Mouse (Mus musculus) right cerebral cortex, postnatal 4 days (tissue): ENCODE measurements around the gene Mta1.

ENCODE experiments used
- DNase-seq: peaks from one replicate; pipeline ENCODE4 v3.0.0-alpha.2; 2022

Mta1 gene

GRCm38 (mm10) chr12:113097749-113098281 lies at the start of gene Mta1:
Gene Mta1, plus strand, starts transcription at chr12:113098278.
- DNase-seq: peak; percentile 62

DNA sequence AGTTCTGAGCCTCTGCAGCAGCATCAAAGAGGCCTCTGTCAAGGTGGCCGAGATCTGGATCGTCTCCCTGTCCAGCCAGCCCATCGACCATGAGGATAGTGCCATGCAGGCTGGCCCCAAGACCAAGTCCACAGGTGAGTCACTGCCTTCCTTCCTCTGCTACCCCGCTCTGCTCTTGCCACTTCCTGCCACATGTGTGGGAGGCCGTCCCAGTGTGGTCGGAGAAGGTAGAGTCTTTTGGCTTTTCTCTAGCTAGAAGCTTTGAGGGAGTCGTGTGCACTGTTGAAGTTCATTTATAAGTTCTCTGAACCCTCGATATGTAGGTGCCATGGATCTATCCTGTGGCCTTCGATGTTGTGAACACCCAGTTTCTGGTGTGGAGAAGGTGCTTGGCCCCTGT lies 48.2 kb upstream of the Mta1 start:
- no peak for DNase-seq

GRCm38 (mm10) chr12:113050671-113051070 lies 47.4 kb upstream of the Mta1 start:
- DNase-seq: no peak

GRCm38 (mm10) chr12:113051628-113052403 lies 46.3 kb upstream of the Mta1 start:
- DNase-seq: no peak

DNA sequence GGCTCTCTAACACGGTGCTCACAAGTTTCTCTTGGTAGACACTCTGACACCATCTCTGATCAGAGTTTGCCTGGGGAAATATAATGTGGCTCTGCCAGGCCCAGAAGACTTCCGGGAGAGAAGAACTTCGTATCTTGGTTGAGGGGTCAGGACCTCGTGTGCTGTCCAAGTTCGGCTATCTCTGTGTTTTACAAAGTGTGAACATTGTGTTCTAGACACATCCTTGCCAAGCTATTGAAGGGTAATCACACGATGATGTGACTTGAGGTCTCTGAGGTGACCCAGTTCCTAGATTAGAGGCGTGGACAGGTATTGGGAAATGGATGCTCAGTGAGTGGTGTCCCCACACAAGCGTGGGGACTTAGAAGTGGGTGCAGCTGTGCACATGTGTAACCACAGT lies 42.0 kb upstream of the Mta1 start:
- DNase-seq: no peak

- no peak for DNase-seq
These were observed 37.9 kb upstream of the Mta1 start for GRCm38 (mm10) chr12:113060178-113060577.

DNA sequence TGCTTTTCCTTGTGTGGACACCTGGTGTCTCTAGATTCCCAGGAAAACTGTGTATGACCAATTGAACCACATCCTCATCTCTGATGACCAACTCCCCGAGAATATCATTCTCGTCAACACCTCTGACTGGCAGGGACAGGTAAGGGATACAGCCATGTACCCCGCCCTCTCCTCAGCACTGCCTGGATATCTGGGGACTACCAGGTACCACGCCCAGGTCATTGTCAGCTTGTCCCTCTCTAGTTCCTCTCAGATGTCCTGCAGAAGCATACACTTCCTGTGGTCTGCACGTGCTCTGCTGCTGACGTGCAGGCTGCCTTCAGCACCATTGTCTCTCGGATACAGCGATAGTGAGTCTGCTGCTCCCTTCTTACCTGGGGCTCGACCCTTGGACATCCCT lies 36.5 kb upstream of the Mta1 start:
- no peak for DNase-seq

GRCm38 (mm10) chr12:113062201-113062600 lies 35.9 kb upstream of the Mta1 start:
- DNase-seq: no peak

GRCm38 (mm10) chr12:113063700-113064099 lies 34.4 kb upstream of the Mta1 start:
- DNase-seq: no peak

DNA sequence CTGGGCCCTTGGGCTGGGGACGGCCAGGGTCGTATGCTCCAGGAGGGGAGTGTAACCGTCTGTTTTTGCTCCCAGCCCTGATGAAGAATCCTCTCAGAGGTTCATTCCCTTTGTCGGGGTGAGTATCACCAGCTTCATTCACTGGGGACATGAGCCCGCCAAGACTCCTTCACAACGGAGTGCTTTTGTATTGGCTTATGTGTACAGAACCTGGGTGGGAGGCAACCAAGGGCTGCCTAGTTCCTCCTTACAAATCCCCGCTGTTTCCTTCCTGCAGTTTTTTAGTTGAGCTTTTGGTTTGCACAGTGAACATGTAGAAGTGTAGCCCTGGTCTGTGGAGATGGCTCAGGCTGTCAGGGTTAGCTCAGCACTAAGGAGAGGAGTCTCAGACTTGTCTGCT lies 30.1 kb upstream of the Mta1 start:
- DNase-seq: no peak

- DNase-seq: no peak
These were observed 28.7 kb upstream of the Mta1 start for GRCm38 (mm10) chr12:113069389-113069788.

DNA sequence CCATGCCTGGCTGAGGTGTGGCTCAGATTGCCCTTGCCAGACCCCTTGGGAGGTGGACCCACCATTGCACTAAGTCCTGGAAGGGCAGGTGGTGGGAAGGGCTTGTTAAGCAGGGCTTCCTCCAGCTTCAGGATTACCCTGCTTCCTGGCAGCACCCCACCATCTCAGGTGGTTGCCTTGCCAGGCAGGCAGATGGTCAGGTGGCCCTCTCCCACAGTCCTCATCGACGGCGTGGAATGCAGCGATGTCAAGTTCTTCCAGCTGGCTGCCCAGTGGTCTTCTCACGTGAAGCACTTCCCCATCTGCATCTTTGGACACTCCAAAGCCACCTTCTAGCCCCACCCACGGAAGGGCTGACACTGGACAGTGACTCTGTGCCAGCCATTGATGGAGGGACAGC lies 26.8 kb upstream of the Mta1 start:
- no peak for DNase-seq

DNA sequence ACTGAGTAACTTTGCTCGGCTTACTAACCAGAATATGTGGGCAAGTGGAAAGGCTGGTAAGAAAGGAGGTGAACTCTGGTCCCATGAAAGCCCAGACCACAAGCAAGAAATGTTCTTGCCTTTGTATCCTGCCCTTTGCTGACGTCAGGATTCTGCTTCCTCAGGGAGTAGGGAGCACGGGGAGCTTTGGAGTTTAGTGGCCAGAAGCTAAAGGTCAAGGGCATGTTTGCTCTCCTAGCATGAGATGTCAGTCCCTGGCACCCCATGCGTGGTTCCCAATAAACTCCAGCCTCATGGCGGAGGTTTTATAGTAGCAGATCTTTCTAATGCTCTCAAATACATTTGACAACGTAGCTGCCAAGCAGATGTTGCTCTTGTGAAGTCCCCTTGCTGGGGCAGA lies 26.3 kb upstream of the Mta1 start:
- no peak for DNase-seq

DNA sequence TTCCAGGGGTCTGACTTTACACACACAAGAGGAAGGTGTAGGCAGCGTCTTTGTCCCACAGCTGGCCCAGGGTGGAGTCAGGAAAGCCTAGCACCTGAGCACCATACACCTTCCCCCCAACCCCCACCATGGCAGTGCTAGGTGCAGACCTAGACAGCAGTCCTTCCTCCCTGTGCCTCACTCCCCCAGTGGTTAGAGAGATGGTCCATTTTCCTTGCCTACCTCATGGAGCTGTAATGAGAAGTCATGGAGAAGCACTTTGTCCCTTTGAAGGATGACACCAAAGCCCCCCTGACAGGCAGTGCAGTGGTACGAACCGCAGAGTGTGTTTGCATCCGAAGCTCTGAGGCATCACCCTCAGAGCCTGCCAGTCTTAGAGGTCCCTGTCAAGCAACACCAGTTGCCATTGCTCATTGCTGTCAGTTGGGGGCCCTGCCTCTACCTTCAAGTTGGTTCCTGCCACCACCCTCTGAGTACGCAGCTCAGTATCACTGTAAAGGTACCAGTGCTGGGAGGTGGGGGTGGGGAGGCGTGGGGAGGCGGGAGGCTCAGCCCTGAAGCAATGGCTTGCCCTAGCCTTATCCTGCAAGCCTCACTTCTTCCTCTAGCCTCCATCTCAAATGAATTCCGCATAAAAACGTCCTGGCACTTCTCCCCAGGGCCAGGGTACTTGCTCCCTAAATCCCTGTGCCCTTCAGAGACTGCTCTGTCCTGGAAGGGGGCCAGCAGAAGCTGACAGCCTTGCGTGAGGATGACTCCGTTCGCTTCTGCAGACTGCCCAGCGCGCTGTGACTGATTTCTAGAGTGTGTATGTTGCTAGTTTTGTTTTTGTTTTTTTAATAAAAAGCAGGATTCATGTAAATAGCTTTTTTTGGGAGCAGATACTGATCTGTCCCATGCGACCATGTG lies 24.4 kb upstream of the Mta1 start:
- peak; percentile 64 for DNase-seq

GRCm38 (mm10) chr12:113074329-113075062 lies 23.6 kb upstream of the Mta1 start, which contains the start of gene Tex22:
Gene Tex22, plus strand, starts transcription at chr12:113074502.
- peak; percentile 89 for DNase-seq

DNA sequence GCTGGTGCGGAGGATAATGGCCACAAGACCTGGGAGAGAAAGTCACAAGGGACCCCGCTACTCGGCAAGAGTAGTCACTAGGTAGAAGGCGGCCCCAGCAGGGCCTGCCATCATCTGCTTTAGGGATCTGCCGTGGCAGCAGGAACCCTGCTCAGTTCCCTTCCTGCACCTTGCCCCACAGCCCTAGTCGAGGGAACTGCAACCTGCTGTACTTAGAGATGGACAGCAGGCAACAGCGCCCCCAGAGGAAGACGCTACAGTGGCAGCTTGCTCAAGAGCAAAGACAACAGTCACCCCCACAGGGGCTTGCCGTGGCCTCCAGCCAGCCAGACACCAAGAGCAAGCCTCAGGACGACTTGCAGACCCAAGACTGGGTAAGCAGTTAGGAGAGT lies 23.0 kb upstream of the Mta1 start:
- peak; percentile 92 for DNase-seq

DNA sequence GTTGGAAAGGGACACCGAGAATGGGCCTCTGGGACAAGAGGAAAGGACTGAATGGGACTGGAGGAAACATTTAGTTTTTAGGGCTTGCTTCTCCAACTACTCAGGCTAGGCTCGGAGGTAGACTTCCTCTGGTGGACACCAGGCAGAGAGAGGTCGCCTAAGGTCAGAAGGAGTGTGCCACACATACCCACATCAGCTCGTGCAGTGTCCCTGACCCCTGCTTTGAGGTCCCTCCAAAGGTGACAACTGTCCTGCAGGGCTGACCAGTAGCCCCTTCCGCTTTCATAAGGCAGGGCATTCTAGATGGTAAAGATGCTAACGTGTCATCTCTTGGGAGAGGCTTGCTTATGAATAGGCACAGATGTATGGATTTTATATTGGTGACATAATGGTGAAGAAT lies 22.6 kb upstream of the Mta1 start:
- DNase-seq: no peak

- no peak for DNase-seq
These were observed 10.8 kb upstream of the Mta1 start for GRCm38 (mm10) chr12:113087276-113087675.

GRCm38 (mm10) chr12:113088026-113088425 lies 10.1 kb upstream of the Mta1 start:
- no peak for DNase-seq

DNA sequence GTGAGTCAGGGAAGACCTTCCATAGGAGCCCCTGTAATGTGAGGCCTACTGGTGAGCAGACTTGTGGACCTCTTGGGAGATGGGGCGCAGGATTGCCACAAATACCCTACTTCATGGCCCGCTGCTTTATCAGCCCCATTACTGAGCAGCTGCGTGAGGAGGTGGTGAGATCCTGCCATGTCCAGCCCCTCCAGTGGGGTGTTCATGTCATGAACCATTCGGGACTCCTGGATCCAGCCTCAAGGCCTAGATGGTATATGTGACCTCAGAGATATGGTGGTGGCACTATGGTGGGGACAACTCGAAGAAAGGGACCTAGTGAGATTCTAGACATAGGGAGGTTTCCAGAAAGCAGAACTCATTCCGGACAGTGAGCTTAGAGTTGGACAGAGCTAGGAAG lies 9.0 kb upstream of the Mta1 start:
- no peak for DNase-seq

- DNase-seq: no peak
These were observed 8.0 kb upstream of the Mta1 start for GRCm38 (mm10) chr12:113090053-113090452.

DNA sequence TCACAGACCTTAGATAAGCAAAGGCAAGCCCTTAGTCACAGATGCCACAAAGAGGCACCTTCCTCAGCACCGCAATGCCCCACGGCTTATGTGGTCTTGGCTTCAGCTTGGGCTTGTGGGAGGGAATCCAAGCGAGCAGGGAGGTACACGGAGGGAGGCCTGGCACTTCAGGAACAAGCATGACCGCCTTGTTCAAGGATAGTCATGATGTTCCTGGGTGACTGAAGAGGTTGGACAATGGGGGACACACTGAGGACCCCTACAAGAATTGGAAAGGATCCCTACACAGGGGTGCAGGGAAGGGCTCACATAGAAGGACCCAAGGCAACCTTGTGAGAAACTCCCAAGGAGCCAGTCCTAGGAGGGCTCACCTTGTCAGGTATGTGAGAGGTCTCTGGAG lies 1.0 kb upstream of the Mta1 start:
- DNase-seq: no peak

- peak; percentile 42 for DNase-seq
These were observed 563 bp downstream of the Mta1 start for GRCm38 (mm10) chr12:113098530-113099151.
